Mouse (Mus musculus) small intestine, adult 2 months (tissue): ENCODE data around the gene Gm37240. TPM values are rescaled to one million over a fixed set of nuclear protein-coding genes. Genes with fewer than 3 reads are reported as not detected.

Experiments
- H3K27ac ChIP-seq: fragments of 200-500 bp; 2 replicates; pipeline ENCODE4 v1.5.1; 2012; ENCODE audit warnings: low read depth, low read length, control low read depth, inconsistent platforms; ENCODE audit not compliant: insufficient read depth
- H3K27me3 ChIP-seq: fragments of 200-500 bp; 2 replicates; pipeline ENCODE4 v1.6.1; 2012; ENCODE audit warnings: mild to moderate bottlenecking, moderate library complexity, low read length, inconsistent platforms; ENCODE audit not compliant: control insufficient read depth, insufficient read depth
- H3K36me3 ChIP-seq: fragments of 200-500 bp; 2 replicates; pipeline ENCODE4 v1.6.1; 2012; ENCODE audit warnings: mild to moderate bottlenecking, low read length, control low read depth, inconsistent platforms; ENCODE audit not compliant: control insufficient read depth, insufficient read depth
- H3K4me1 ChIP-seq: fragments of 200-500 bp; 2 replicates; pipeline ENCODE4 v1.6.1; 2012; ENCODE audit warnings: low read length, inconsistent platforms, mixed read lengths; ENCODE audit not compliant: control insufficient read depth, insufficient read depth, insufficient read length
- H3K4me3 ChIP-seq: fragments of 200-500 bp; 2 replicates; pipeline ENCODE4 v1.5.1; 2012; ENCODE audit warnings: low read depth, mild to moderate bottlenecking, control low read depth, inconsistent platforms, low read length, moderate library complexity
- CTCF ChIP-seq: fragments of 200-500 bp; IDR thresholded peaks from 2 replicates; pipeline ENCODE4 v1.5.1; 2012; ENCODE audit warnings: low read depth, mild to moderate bottlenecking, control low read depth, inconsistent platforms, low read length, moderate library complexity, mixed read lengths; ENCODE audit not compliant: insufficient replicate concordance, insufficient read length; ENCODE audit errors: extremely low read depth
- POLR2A ChIP-seq: fragments of 200-500 bp; IDR thresholded peaks from 2 replicates; pipeline ENCODE4 v1.6.1; 2012; ENCODE audit warnings: low read depth, mild to moderate bottlenecking, control low read depth, inconsistent platforms, low read length, moderate library complexity
- WGBS: fragments of 180-500 bp; shearing (Covaris S2); methylation state at CpG from one replicate; pipeline ENCODE4 v1.1.7; 2018; 5-methylcytosine and 5-hydroxymethylcytosine counted together
- polyA plus RNA-seq: library from polyadenylated mRNA; depleted of rRNA; stranded (reverse); fragments of >200 nt; gene quantifications from 2 replicates; pipeline ENCODE4 v1.2.3, GENCODE M21; 2012

Gm37240 gene
- polyA plus RNA-seq, 1 experiment = 58.2 TPM

DNA sequence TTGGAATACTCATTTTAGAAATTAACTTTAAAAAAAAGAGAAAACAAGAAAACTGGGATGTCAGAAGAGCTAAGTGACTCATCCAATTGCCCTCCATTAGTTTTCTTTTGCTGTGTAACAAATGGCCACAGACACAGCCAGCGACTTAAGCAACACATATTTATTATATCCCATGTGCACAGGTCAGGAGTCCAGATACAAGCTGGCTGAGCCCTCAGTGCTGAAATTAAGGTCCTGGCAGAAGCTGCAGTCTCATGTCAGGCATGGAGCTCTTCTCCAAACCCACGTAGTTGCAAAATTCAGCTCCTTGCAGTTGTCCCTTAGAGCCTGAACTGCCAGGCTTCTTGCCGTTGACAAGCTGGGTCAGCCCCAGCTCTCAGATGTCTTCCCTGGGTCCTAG lies 504.0 kb downstream of the Gm37240 start:
- H3K27ac ChIP-seq = no peak overlapping the region
- no peaks in the 10 kb centered on the region for H3K27me3 ChIP-seq
- TF ChIP-seq POLR2A (no peak), CTCF (no peak)
- WGBS = 78% methylated on average over 3 of the region's 3 CpGs
- H3K36me3 ChIP-seq = no peaks in the 10 kb centered on the region
- no peak overlapping the region for H3K4me3 ChIP-seq
- H3K4me1 ChIP-seq = no peaks in the 10 kb centered on the region

GRCm38 (mm10) chr3:85378703-85379395 lies 508.5 kb downstream of the Gm37240 start:
- 74% methylated on average over 16 of the region's 16 CpGs for WGBS
- TF ChIP-seq POLR2A = no peak
- no peak for TF ChIP-seq CTCF
- Histone ChIP-seq H3K27ac (no peak overlapping the region), H3K27me3 (no peaks in the 10 kb centered on the region), H3K36me3 (no peaks in the 10 kb centered on the region), H3K4me3 (no peak overlapping the region), H3K4me1 (no peaks in the 10 kb centered on the region)

- Histone ChIP-seq H3K4me1 (no peaks in the 10 kb centered on the region), H3K4me3 (no peak overlapping the region), H3K36me3 (no peaks in the 10 kb centered on the region), H3K27me3 (no peaks in the 10 kb centered on the region), H3K27ac (no peak overlapping the region)
- TF ChIP-seq POLR2A = no peak
- TF ChIP-seq CTCF = no peak
- WGBS = 52% methylated on average over 13 of the region's 13 CpGs
Measured at GRCm38 (mm10) chr3:85377946-85378702, 509.2 kb downstream of the Gm37240 start.

DNA sequence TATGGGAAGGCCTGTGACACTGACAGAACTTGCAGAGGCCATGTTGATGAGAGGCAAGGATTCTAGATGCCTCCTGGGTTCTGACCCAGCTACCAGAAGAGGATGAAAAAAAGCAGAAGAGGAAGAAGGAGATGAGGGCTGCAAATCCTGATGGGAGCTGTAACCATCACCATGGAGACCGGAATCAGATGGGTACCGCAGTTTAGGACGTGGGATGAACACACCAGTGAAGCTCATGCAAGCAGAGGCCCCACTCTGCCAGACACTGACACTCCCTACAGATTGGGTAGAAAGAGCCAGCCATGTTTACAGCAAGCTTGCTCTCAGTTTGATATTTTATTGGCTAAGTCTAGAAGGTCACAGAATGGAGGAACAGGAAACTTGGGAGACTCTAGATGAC lies 509.8 kb downstream of the Gm37240 start:
- no peak for TF ChIP-seq CTCF
- no peak for TF ChIP-seq POLR2A
- 93% methylated on average over 3 of the region's 3 CpGs for WGBS
- no peaks in the 10 kb centered on the region for H3K36me3 ChIP-seq
- H3K27me3 ChIP-seq = no peaks in the 10 kb centered on the region
- no peak overlapping the region for H3K27ac ChIP-seq
- no peak overlapping the region for H3K4me3 ChIP-seq
- no peaks in the 10 kb centered on the region for H3K4me1 ChIP-seq

DNA sequence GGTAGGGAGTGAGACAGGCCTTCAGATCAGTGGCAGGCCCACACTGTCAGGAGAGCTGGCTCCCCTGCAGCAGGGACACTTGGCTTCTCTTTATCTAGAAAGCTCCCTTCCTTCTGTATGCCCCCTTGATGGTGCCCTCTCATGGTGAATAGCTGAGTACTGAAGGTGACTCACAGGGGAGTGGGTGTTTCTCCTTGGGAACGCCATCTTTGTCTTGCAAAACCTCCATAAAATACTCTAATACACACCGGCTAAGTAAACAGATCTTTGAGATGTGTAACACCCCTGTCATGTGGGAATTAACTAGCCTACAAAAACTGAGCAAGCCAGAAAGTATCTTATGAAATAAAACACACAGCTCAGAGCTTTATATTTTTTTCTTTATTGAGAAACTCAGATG lies 510.8 kb downstream of the Gm37240 start:
- TF ChIP-seq CTCF (no peak), POLR2A (no peak)
- Histone ChIP-seq H3K4me3 (no peak overlapping the region), H3K36me3 (no peaks in the 10 kb centered on the region), H3K4me1 (no peaks in the 10 kb centered on the region), H3K27me3 (no peaks in the 10 kb centered on the region), H3K27ac (no peak overlapping the region)
- 46% methylated on average over 2 of the region's 2 CpGs for WGBS

- Histone ChIP-seq H3K27me3 (no peaks in the 10 kb centered on the region), H3K36me3 (no peaks in the 10 kb centered on the region), H3K4me3 (no peak overlapping the region), H3K27ac (no peak overlapping the region), H3K4me1 (no peaks in the 10 kb centered on the region)
- TF ChIP-seq CTCF (no peak), POLR2A (no peak)
- 5% methylated on average over 3 of the region's 3 CpGs for WGBS
Measured at GRCm38 (mm10) chr3:85373039-85373438, 514.3 kb downstream of the Gm37240 start.

DNA sequence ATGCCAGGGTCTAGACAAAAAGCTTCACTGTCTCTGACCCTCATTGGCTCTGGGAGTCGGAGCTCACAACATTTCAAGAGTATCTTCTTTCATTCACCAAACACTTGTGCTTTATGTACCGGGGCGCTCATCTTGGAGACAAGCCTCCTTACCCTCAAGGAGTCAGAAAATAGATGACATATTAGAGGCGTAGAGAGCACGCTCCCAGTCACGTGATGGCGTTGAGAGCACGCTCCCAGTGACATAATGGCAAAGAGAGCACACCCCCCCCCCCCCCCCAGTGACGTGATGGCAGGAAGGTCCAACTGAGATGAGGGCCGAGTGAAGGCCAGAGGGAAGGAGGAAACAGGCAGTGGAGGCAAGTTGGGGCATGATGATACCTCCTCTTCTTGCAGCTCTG lies 517.5 kb downstream of the Gm37240 start:
- H3K27me3 ChIP-seq = no peaks in the 10 kb centered on the region
- WGBS = 91% methylated on average over 10 of the region's 10 CpGs
- no peak for TF ChIP-seq POLR2A
- TF ChIP-seq CTCF = no peak
- no peak overlapping the region for H3K27ac ChIP-seq
- no peak overlapping the region for H3K4me3 ChIP-seq
- H3K4me1 ChIP-seq = no peaks in the 10 kb centered on the region
- H3K36me3 ChIP-seq = no peaks in the 10 kb centered on the region

- H3K36me3 ChIP-seq = no peaks in the 10 kb centered on the region
- WGBS = 68% methylated on average over 5 of the region's 5 CpGs
- no peak overlapping the region for H3K4me3 ChIP-seq
- no peak overlapping the region for H3K27ac ChIP-seq
- TF ChIP-seq POLR2A (no peak), CTCF (no peak)
- no peaks in the 10 kb centered on the region for H3K27me3 ChIP-seq
- H3K4me1 ChIP-seq = no peaks in the 10 kb centered on the region
Measured at GRCm38 (mm10) chr3:85369157-85369556, 518.2 kb downstream of the Gm37240 start.
